Mouse (Mus musculus): ENCODE results near the gene Kcnab1. TPM values are rescaled to one million over a fixed set of nuclear protein-coding genes. Genes with fewer than 3 reads are reported as not detected.

Kcnab1 gene
- 10 to 100 TPM in 6 of 26 experiments, 1 to 10 TPM in 17, under 1 TPM in 3; 0.46 to 17.3 (median 3.8) TPM for total RNA-seq (2018; cell fraction: chromatin; rRNA removed)
- 1 to 10 TPM in 13 of 26 experiments, under 1 TPM in 13; 0.17 to 6.7 (median 1.9) TPM for total RNA-seq (2018; cell fraction: cytosol; rRNA removed)
- total RNA-seq (2018; cell fraction: nucleus; rRNA removed): 1 to 10 TPM in 16 of 26 experiments, under 1 TPM in 10; 0.20 to 9.2 (median 2.9) TPM
- polyA plus RNA-seq (2018): 0.14 to 0.59 TPM (median 0.32 TPM) in 3 replicates

DNA sequence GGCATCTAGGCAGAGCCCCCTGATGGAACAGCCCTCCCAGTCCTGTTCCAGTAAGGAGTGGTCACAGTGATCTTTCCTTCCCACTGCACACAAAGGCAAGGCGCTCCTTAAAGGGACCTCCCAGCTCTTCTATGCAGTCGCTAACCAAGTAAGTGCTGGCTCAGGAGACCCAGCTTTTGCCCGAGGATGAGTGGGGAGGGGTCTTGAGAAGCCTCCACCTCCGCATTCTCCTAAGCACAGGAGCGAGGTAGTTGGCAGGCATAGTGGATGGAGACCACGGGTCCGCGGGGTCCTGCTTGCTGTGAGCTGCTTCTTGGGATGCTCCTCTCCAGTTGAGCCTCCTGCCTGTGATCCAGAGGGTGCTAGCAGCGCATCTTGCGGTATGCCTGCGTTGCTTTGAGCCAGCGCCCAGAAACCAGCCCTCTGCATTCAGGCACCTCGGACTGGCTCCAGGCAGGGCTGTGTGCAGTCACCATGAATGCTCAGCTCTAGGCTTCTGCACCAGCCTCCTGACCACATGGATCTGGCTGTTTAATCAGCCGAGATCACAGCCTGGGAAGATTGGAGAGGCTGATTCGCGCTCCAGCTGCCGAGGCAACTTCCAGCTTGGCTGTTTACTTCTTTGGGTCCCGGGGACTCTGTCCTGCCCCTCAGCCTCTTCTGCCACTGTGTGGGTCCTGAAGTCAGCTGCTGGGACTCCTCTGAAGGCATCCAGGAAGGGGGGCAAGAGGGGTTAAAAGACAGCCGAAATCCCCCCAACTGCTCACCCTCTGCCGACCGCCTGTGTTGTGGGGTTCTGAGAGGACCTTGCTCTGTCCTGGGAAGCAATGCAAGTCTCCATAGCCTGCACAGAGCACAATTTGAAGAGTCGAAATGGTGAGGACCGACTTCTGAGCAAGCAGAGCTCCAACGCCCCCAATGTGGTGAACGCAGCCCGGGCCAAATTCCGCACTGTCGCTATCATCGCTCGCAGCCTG lies at the start of gene Kcnab1:
Gene Kcnab1 (plus strand): TSS at position 440 of the 977 bp plus-strand sequence.
- no peak within 1 kb of the TSS for H3K27ac ChIP-seq
- H3K79me2 ChIP-seq (ENCODE audit: inconsistent target): no peaks in the 10 kb centered on the region
- no peak within 1 kb of the TSS for H3K4me3 ChIP-seq (ENCODE audit: inconsistent target)
- no peaks in the 10 kb centered on the region for H3K36me3 ChIP-seq (ENCODE audit: inconsistent target)
- WGBS (ENCODE audit: missing documents): 3% methylated on average over 27 of the region's 30 CpGs

DNA sequence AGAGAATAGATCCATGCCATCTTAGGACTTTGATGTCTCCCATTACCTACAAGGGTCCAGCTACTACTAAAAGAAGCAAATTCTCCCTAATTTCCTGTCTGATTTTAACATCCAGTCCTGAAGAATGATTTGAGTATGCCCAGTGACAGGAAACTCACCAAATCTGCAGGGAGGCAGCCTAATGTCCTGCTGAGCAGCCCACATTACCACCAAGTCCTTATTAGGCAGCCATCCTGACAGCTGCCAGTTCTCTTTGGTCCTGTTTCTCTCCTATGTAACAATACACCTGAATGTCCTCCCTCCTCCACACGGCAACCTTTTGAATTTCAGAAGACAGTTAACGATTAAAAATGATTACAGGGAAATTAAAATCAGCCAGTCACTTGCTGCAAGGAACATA lies 20.9 kb upstream of the Kcnab1 start:
- Histone ChIP-seq H3K79me2 (ENCODE audit: inconsistent target) (no peaks in the 10 kb centered on the region), H3K27ac (no peak overlapping the region), H3K4me3 (ENCODE audit: inconsistent target) (no peak overlapping the region), H3K36me3 (ENCODE audit: inconsistent target) (no peaks in the 10 kb centered on the region)
- 96% methylated on average over 2 of the region's 2 CpGs for WGBS (ENCODE audit: missing documents)

DNA sequence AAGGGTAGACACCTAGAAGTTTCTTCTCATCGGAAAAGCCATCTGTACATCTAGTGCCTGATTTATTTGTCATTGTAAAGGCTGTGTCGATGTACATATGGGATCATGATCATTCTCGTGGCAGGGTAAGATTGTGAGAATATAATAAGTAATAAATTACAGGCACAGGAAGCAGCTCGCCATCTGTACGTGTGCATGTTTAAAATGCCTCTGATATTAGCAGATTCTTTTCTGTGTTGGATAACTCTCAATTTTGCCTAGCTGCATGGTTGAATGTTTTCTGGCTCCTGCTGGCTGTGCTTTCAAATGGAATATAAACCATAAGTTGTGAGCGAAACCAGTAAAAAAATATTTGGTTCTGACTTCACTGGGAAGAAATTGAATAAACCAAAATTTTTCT lies 5.1 kb upstream of the Kcnab1 start:
- H3K79me2 ChIP-seq (ENCODE audit: inconsistent target): no peaks in the 10 kb centered on the region
- 57% methylated on average over 6 of the region's 6 CpGs for WGBS (ENCODE audit: missing documents)
- no peaks in the 10 kb centered on the region for H3K36me3 ChIP-seq (ENCODE audit: inconsistent target)
- no peak overlapping the region for H3K4me3 ChIP-seq (ENCODE audit: inconsistent target)
- H3K27ac ChIP-seq: no peak overlapping the region

DNA sequence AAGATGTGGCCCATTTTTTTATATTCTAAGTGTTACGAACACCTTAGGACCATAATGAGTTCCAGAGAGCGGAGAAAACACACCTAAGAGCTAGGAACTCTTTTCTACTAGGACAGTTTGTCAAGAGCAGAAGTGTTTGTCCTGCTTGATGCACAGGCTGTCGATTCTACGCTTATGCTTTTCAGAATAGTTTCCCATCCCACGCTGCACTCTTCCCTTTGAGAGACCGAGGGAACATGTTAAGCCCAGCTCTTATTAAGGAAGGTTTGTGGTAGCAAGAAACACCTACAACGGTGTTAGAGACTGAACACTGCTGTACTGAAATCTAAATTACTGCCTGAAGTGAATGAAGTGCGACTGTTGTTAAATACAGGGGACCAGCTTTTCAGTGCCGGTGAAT lies 1.0 kb downstream of the Kcnab1 start:
- Histone ChIP-seq H3K79me2 (ENCODE audit: inconsistent target) (no peaks in the 10 kb centered on the region), H3K27ac (no peak overlapping the region), H3K4me3 (ENCODE audit: inconsistent target) (no peak overlapping the region), H3K36me3 (ENCODE audit: inconsistent target) (no peaks in the 10 kb centered on the region)
- WGBS (ENCODE audit: missing documents): 83% methylated on average over 9 of the region's 9 CpGs

DNA sequence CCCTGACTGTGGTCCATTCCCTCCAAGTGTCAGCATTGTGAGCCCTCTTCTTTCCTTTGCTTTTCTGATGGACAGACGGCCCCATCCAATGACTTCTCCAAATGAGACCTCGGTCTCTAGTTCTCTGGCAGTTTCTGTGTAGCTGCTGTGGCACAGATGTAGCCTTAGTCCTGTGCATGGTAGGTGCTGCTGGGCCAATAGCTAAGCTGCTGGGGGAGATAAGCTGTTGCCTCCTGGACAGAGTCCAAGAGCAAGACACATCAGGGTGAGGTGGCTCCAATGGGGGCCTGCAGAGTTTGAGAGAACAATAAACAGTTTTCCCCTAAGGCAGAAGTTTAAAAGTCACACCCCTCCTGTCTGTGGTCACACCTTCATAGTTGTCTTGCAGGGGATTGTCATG lies 2.0 kb downstream of the Kcnab1 start:
- Histone ChIP-seq H3K79me2 (ENCODE audit: inconsistent target) (no peaks in the 10 kb centered on the region), H3K4me3 (ENCODE audit: inconsistent target) (no peak overlapping the region), H3K27ac (no peak overlapping the region), H3K36me3 (ENCODE audit: inconsistent target) (no peaks in the 10 kb centered on the region)
- WGBS (ENCODE audit: missing documents): 80% methylated on average over 2 of the region's 2 CpGs

DNA sequence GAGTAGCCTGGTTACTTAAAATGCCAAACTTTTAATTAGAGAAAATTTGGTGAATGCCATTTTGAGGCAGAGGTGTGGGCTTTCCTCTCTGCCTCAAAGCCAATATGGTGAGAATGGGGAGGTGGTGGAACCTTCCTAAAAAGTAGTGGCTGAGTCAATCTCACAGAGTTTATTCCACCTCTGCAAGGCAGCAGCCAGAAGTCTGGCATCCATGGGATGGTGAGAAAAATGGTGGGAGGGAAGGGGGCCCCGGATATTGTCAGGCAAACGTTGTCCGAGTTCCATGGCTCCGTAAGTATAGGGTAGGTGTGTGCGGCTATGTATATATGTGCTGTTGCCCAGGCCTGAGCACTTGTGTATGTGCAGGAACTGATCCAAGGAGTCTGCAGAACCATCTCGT lies 6.0 kb downstream of the Kcnab1 start:
- H3K27ac ChIP-seq: no peak overlapping the region
- no peaks in the 10 kb centered on the region for H3K79me2 ChIP-seq (ENCODE audit: inconsistent target)
- no peak overlapping the region for H3K4me3 ChIP-seq (ENCODE audit: inconsistent target)
- WGBS (ENCODE audit: missing documents): 95% methylated on average over 5 of the region's 6 CpGs
- no peaks in the 10 kb centered on the region for H3K36me3 ChIP-seq (ENCODE audit: inconsistent target)

DNA sequence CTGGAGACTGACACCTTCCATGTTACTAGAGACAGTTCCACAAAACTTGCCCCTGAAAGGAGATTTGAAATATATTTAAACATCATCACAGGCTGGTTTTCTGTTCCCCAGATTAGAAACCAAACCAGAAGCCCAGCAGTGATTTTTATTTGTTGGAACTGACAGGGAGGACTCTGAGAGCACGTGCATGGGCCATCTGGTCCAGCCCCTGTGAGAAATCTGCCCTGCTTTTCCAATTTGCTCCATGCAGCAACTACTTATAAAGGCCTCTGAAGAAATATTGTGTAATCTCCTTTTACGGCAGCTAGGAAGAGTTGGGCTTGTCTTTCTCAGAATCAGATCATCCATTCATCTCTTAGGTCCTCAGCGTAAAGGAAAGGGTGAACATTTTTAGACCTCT lies 7.8 kb downstream of the Kcnab1 start:
- H3K36me3 ChIP-seq (ENCODE audit: inconsistent target): no peaks in the 10 kb centered on the region
- no peaks in the 10 kb centered on the region for H3K79me2 ChIP-seq (ENCODE audit: inconsistent target)
- H3K27ac ChIP-seq: no peak overlapping the region
- no peak overlapping the region for H3K4me3 ChIP-seq (ENCODE audit: inconsistent target)
- WGBS (ENCODE audit: missing documents): 87% methylated on average over 3 of the region's 3 CpGs

DNA sequence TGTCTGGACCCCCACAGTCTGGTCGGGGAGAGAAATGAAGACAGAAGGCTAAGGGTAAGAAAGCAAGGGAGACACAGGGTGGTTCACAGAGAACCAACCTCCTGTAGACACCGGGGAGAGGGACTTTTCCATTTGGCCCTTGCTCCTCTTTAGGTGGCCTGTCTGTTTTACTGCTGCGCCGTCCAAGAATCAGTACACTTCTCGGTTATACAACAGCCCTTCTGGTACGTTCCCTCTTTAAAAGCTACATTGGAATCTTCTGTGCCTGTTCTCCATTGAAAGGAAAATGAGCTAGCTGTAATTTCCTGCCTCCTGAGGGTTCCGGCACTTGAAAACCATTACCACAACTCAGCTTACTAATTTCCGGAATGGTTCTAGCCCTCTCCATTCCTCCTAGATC lies 8.2 kb downstream of the Kcnab1 start:
- Histone ChIP-seq H3K36me3 (ENCODE audit: inconsistent target) (no peaks in the 10 kb centered on the region), H3K4me3 (ENCODE audit: inconsistent target) (no peak overlapping the region), H3K27ac (no peak overlapping the region), H3K79me2 (ENCODE audit: inconsistent target) (no peaks in the 10 kb centered on the region)
- WGBS (ENCODE audit: missing documents): 67% methylated on average over 8 of the region's 8 CpGs

DNA sequence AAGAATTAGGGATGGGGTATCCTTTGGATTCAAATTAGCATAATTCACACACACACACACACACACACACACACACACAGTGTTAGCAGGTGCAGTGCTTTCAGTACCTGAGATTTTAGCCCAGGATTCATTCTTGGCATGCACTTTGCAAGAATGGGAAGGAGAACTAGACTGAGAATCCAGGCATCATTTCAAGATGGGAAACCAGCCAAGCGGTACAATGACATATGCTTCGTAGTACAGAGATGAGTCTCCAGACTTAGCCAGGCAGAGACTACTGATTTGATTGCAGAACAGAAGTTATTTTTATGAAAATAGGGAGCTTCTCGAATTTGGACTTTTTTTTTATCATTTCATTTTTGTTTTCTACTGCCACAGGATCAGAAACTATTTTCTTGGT lies 15.8 kb downstream of the Kcnab1 start:
- H3K27ac ChIP-seq: no peak overlapping the region
- no peak overlapping the region for H3K4me3 ChIP-seq (ENCODE audit: inconsistent target)
- H3K36me3 ChIP-seq (ENCODE audit: inconsistent target): no peaks in the 10 kb centered on the region
- no peaks in the 10 kb centered on the region for H3K79me2 ChIP-seq (ENCODE audit: inconsistent target)
- WGBS (ENCODE audit: missing documents): 66% methylated on average over 3 of the region's 3 CpGs

DNA sequence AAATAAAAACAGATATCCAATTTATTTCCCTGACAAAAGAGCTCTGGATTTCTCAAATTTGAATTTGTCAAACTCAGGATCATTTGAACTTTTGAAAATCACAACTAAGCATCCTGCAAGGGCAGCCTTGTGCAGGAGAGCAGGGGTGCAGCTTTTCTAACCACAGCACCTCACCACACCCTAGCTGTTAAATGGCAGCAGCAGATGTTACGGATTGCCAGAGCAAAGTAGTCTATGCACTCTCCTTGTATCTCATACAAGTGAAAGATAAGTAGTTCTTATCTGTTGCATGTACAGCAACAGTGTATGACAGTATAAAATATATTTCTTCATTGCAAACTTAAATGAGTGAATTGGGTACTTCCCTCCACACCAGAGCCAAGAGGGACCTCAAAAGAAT lies 20.4 kb downstream of the Kcnab1 start:
- H3K27ac ChIP-seq: no peak overlapping the region
- H3K36me3 ChIP-seq (ENCODE audit: inconsistent target): no peaks in the 10 kb centered on the region
- H3K79me2 ChIP-seq (ENCODE audit: inconsistent target): no peaks in the 10 kb centered on the region
- H3K4me3 ChIP-seq (ENCODE audit: inconsistent target): no peak overlapping the region
- 100% methylated on average over 1 of the region's 1 CpGs for WGBS (ENCODE audit: missing documents)

DNA sequence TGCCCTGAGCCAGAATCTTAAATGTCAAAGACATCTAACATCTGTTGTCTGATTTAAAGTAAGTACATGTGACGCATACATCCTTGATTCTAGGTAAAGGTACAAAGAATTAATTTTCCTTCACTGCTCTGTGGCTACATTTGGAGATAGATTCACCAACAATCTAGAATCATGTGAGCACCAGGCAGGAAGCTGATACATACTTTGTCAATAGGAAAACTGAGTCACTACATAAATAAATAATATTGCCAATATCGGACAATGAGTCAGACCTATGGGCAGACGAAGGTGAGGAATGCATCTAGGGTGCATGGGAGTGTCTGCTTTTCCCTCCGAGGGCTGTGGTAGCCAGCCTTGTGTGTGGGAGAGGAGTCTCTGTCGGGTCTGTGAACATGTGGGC lies 25.7 kb downstream of the Kcnab1 start:
- Histone ChIP-seq H3K36me3 (ENCODE audit: inconsistent target) (no peaks in the 10 kb centered on the region), H3K4me3 (ENCODE audit: inconsistent target) (no peak overlapping the region), H3K27ac (no peak overlapping the region), H3K79me2 (ENCODE audit: inconsistent target) (no peaks in the 10 kb centered on the region)
- WGBS (ENCODE audit: missing documents): 82% methylated on average over 5 of the region's 5 CpGs

DNA sequence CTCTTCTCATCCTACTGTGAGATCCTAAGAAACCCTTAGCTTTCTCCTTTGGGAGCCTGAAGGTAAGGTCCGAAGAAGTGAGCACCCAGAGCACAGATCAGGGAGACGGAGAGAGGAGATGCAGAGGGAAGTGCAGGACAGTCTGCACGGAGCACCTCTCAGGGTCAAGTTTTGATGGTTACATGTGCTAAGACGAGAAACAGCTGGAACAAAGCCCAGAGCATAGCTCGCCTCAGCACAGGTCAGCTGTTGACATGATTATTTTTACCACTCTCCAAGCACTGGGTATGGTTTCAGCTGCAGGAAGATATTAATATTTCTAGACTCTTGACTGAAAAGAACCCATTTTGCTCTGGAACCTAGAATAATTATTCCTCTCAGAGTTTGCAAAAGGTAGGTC lies 27.7 kb downstream of the Kcnab1 start:
- Histone ChIP-seq H3K36me3 (ENCODE audit: inconsistent target) (no peaks in the 10 kb centered on the region), H3K27ac (no peak overlapping the region), H3K4me3 (ENCODE audit: inconsistent target) (no peak overlapping the region), H3K79me2 (ENCODE audit: inconsistent target) (no peaks in the 10 kb centered on the region)
- 94% methylated on average over 5 of the region's 5 CpGs for WGBS (ENCODE audit: missing documents)

DNA sequence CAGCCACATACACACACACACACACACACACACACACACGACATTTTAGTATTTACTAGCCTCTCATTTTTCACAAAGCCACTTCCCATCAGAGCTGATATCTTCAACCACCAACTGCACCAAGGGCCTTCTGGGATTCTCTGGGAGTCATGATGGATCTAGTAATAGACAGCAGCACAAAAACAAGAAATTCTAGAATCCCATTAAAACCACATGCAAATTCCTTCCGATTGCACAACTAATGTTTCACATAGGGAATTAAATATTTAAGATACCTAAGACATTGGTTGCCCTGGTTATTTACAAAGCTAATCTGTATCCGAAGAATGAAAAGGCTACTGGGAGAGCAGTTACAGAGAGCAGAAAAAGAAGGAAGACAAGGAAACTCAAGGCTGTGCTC lies 29.6 kb downstream of the Kcnab1 start:
- 81% methylated on average over 3 of the region's 3 CpGs for WGBS (ENCODE audit: missing documents)
- no peak overlapping the region for H3K27ac ChIP-seq
- no peaks in the 10 kb centered on the region for H3K36me3 ChIP-seq (ENCODE audit: inconsistent target)
- no peak overlapping the region for H3K4me3 ChIP-seq (ENCODE audit: inconsistent target)
- H3K79me2 ChIP-seq (ENCODE audit: inconsistent target): no peaks in the 10 kb centered on the region

DNA sequence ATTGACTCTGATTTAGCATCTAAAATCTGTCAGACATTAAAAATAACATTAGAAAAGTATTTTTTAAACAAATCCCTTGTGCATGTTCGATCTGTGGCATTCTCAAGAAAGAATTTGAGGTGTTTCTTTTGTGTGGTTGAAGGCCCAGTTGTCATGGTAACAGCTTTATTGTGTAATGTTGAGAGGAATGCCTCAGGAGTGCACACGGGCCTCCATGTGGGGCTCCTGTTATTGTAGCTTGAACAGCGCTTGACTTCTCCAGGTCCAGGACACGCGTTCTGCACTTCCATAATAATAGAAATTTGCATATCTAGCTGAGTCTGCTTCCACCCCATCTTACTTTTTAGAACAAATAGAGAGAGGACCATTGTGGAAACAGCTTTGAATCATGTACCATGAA lies 36.0 kb downstream of the Kcnab1 start:
- Histone ChIP-seq H3K79me2 (ENCODE audit: inconsistent target) (no peaks in the 10 kb centered on the region), H3K4me3 (ENCODE audit: inconsistent target) (no peak overlapping the region), H3K27ac (no peak overlapping the region), H3K36me3 (ENCODE audit: inconsistent target) (no peaks in the 10 kb centered on the region)
- 78% methylated on average over 5 of the region's 5 CpGs for whole genome bisulfite sequencing (ENCODE audit: missing documents)

DNA sequence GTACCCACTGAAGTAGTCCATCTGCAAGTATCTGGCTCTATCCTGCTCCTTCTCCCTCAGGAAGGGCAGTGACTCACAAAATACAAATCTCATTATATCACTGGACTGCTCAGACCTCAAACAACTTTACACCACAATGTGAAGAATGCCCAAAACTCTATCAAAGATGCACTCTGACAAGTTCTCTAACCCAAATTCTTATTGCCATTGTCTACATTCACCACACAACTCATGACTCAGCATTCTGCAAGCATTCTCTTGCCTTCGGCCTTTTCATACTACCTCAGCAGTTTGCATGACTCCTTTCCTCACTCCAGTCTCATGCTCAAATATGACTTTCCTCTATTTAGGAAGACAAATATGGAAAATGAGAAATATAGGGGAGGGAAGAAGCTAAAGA lies 42.6 kb downstream of the Kcnab1 start:
- H3K27ac ChIP-seq: no peak overlapping the region
- WGBS (ENCODE audit: missing documents): 82% methylated on average over 1 of the region's 1 CpGs
- H3K36me3 ChIP-seq (ENCODE audit: inconsistent target): no peaks in the 10 kb centered on the region
- H3K4me3 ChIP-seq (ENCODE audit: inconsistent target): no peak overlapping the region
- H3K79me2 ChIP-seq (ENCODE audit: inconsistent target): no peaks in the 10 kb centered on the region
